Comparison of ENCODE assay signal across 8 mouse cellular contexts in the genomic region with DNA sequence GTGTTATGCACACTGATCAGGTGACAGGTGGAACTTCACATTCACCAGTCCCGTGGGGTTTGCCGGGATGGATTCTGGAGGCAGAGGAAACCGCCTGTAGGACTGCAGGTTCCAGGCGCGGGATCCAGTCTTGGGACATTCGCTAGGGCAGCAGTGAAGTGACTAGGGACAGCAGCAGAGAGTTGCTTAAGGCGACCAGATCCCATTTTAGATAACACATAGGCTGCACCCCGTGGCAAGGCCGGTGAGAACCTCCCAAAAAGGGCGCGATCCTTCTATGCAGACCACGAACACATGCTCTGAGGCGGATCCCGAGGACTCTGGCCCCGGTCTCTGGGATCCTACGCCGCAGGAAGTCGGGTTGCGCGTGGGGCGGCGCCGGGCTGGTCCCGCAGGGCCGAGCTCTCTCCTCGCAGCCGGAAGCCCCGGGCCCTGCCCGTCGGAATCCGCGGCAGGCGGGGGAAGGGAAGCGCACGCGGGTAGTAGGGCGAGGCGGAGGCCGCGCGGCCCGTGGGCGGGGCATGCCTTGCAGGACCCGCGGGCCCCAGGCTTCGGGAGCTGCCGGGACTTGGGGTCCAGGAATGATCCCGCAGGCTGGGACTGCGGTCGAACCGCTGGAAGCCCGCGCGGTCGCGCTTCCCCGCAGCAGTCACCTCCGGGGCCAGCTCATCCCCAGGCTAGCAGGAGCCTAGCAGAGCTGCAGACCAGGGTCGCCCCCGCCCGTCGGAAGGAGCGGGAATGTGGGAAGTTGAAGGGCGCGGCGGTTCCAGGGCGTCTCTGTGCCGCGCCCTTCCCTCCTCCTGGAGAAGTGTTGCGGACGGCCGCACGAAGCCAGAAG.
DNase-seq lines count a peak whose midpoint lies in the region; ATAC-seq and TF ChIP-seq lines count a peak whose summit lies in the region.

No protein-coding gene starts in this region.

- peak overlapping the region; percentile 18 for H3K4me3 ChIP-seq in cerebellum, adult 2 months (replicated peaks; ENCODE audit: insufficient read depth, low read depth, low read length)
- H3K4me3 ChIP-seq in hindbrain, embryonic 13.5 days: peak overlapping the region; percentile 41
- peak overlapping the region; percentile 90 for H3K4me3 ChIP-seq in megakaryocyte, embryonic 14.5 days (replicated peaks)

- DNase-seq in ES-CJ7 (ENCODE audit: low read depth, low spot score): peak; percentile 72
- peak; percentile 70 to 77 for DNase-seq in cerebellum, adult 2 months
- peak; percentile 60 to 66 for DNase-seq in frontal cortex, postnatal 36 days (ENCODE audit: low spot score in 2 of 2)
- DNase-seq in left cerebral cortex, postnatal 14 days (ENCODE audit: low spot score in 2 of 2): peak; percentile 65 to 67
- peak; percentile 50 to 55 for DNase-seq in right cerebral cortex, adult 2 months (ENCODE audit: low spot score in 2 of 2)
- DNase-seq in urinary bladder, adult 2 months (ENCODE audit: low spot score): peak; percentile 91

- peaks cover 58% of the 10 kb centered on the region for H3K4me1 ChIP-seq in cerebellum, adult 2 months (ENCODE audit: control insufficient read depth, insufficient read depth, low read length)
- H3K4me1 ChIP-seq in hindbrain, embryonic 13.5 days (replicated peaks): peaks cover 36% of the 10 kb centered on the region
- peaks cover 99% of the 10 kb centered on the region for H3K4me1 ChIP-seq in megakaryocyte, embryonic 14.5 days

- no peaks in the 10 kb centered on the region for H3K27me3 ChIP-seq in cerebellum, adult 2 months (ENCODE audit: control insufficient read depth, insufficient read depth, low read length)
- peaks cover 10% of the 10 kb centered on the region for H3K27me3 ChIP-seq in hindbrain, embryonic 13.5 days
- H3K27me3 ChIP-seq in megakaryocyte, embryonic 14.5 days (replicated peaks): peaks cover 4% of the 10 kb centered on the region

- 7% methylated on average over 73 of the region's 73 CpGs for WGBS in cerebellum, adult 2 months
- WGBS in hindbrain, embryonic 13.5 days: 7% methylated on average over 71 of the region's 73 CpGs

- H3K36me3 ChIP-seq in hindbrain, embryonic 13.5 days: peaks cover 12% of the 10 kb centered on the region
- H3K36me3 ChIP-seq in megakaryocyte, embryonic 14.5 days (replicated peaks; ENCODE audit: low read length): peaks cover 32% of the 10 kb centered on the region

- H3K27ac ChIP-seq in cerebellum, adult 2 months (ENCODE audit: insufficient read depth, low read length): peak overlapping the region; percentile 41
- H3K27ac ChIP-seq in hindbrain, embryonic 13.5 days: no peak overlapping the region; the same call in 1 of the 2 replicates

- H3K4me2 ChIP-seq in hindbrain, embryonic 13.5 days: peak overlapping the region; percentile 87

- H3K9ac ChIP-seq in hindbrain, embryonic 13.5 days: peak overlapping the region; percentile 74

- TF ChIP-seq POLR2A in cerebellum, adult 2 months (IDR thresholded peaks at IDR 0.05; ENCODE audit: borderline replicate concordance, insufficient read depth, low read length): no peak

- peak; percentile 70 for ATAC-seq in hindbrain, embryonic 13.5 days (ENCODE audit: low FRiP score)

- no peaks in the 10 kb centered on the region for H3K9me3 ChIP-seq in hindbrain, embryonic 13.5 days
- no peaks in the 10 kb centered on the region for H3K9me3 ChIP-seq in megakaryocyte, embryonic 14.5 days

- intact Hi-C loops in left cerebral cortex, postnatal 14 days (cut with DNase I): no loop called here

- TF ChIP-seq CTCF in cerebellum, adult 2 months (IDR thresholded peaks at IDR 0.05; ENCODE audit: borderline replicate concordance, insufficient read depth, low read depth, low read length): no peak

Comparison
In these comparisons a context has a peak if more than half of its experiments do, and no peak if none do; other contexts are left out.
1. H3K4me3 ChIP-seq: peak in every context shown above with its lines; median percentile 90 in megakaryocyte, embryonic 14.5 days; 41 in hindbrain, embryonic 13.5 days; 18 in cerebellum, adult 2 months.